Mouse (Mus musculus) monocyte, adult 5-6 weeks (primary cell): ENCODE measurements at regions not wholly inside any gene's neighbourhood (a gene's known extent, or its start where the extent isn't known, plus 50 kb on each side); places are given as distances from the start of the nearest gene placed in this dataset.

Source experiments
- ATAC-seq: fragments of 153-309, 156-312 bp; replicated peaks from 2 replicates; pipeline ENCODE4 v1.8.0; 2017; ENCODE audit warnings: mild to moderate bottlenecking; ENCODE audit not compliant: low TSS enrichment, insufficient number of reproducible peaks, severe bottlenecking, poor library complexity, low FRiP score

DNA sequence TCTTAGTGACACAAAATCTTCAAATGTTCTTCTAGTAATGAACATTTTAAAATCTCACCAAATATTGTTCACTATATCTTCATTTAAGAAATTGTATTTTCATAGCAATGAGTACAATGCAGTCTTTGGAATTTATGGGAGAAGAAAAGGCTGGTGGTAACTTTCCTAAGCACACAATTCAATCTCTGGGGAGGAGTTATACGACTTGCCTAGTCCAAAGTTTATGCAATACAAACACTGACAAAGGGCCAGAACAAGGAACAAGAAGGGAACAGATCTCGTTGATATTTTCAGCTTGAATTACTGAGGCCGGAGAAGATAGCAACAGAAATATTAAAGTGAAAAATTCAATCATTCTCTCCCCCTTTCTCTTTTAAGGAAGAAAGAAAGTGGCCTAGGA is 449.2 kb upstream of the Cited2 start:
- ATAC-seq, result no peak

DNA sequence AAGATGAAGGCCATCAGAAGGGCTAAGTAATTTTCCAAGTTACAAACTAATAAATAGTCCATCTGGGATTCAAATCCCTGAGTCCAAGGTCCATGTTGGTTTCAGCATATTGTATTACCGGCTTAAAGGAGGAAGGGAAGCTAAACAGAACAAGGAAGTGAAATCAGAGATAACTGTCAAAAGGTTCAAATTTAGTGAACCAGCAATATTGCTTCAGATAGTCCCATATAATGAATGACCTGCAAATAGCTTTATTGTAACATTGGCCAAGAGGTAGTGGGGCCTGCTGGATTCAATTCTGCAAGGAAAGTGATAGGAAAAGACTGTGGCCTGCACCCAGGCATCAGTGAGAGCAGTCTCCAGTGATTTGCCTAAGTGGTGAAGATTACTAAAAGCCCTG is 447.8 kb upstream of the Cited2 start:
- no peak for ATAC-seq

DNA sequence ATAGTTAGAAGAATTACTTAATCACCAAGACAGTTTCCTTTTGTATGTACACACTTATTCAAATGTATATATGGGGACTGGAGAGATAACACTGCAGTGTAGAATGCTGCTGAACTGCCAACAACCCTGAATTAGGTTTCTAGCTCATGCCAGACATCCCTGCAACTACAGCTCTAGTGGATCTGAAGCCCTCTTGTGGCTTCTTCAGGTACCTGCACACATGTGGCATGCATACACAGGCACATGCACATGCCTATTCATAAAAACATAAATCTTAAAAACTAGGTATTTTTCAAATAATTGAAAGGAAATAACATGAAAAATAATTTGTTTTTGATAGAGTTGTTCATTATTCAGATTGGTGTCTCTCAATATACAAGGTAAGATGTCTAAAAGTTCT is 445.1 kb upstream of the Cited2 start:
- no peak for ATAC-seq

DNA sequence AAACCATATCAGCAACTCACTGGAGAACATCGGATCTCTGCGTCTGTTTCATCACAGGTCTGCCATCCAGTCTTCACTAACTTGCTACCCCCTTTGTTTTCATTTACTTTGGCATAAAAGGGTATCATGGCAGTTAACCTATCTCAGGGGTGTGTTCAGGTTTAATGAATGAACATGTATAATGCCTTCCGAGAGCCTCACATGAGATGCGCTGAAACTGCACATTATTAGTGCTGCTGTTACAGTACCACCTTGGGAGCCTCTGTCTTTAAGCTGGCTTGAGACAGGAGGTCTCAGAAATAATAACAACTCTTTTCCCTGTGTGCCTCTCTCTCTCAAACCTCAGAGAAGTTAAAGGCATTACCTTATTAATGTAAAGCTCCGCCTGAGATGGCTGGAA is 438.2 kb upstream of the Cited2 start:
- ATAC-seq, result no peak

DNA sequence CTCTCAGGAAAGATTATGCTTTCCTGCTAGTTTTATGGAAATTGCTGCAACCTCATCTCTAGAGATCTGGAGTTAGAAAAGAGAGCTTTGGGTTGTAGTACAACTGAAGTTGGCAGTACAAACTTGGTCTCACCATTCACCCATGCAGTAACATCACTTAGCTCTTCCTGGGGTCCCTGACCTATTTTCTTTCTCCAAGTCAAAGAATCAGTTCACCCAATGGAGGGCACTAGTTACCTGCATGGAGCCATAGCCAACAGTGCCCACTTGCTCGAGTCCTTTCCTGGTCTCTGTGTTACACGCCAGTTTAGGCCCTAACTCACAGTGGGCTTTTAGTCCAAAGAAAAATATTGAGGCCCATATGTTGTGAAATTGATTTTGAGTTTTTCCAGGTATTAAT is 435.9 kb upstream of the Cited2 start:
- ATAC-seq, result no peak

DNA sequence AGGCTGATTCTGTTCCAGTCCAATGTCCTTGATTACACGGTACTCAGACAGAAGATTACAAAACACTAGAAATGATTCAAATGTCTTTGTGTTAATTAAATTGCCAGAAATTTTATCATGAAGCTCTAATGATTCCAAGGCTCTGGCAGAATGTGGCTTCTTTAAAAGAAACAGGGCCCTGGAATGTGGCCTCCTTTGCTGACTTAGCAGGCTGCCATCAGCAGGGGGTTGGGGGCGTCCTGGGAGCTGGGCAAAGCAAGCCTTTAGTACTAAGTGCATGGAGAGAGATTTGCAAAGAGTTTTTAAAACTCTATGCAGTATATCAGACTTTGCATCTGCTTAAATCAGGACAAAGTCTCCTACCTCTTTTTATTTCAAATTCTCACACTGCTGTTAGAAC is 434.8 kb upstream of the Cited2 start:
- ATAC-seq, result no peak

DNA sequence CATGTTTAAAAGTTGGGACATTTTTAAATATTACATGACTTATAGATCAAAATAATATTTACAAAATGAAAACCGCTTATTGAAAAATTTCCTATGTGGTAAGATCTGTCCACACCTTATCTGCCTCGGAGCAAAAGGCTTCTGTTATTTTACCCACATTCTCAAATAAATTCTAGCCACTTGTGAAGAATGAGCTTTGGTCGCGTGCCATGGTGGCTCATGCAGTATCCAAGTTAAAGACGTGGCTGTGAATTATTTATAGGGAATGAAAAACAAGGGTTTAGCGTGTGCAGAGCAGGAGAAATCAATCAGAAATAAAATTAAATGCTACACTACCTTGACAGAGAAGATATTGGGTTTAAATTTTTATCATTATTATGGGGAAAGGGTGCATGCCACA is 430.7 kb upstream of the Cited2 start:
- ATAC-seq, result no peak

DNA sequence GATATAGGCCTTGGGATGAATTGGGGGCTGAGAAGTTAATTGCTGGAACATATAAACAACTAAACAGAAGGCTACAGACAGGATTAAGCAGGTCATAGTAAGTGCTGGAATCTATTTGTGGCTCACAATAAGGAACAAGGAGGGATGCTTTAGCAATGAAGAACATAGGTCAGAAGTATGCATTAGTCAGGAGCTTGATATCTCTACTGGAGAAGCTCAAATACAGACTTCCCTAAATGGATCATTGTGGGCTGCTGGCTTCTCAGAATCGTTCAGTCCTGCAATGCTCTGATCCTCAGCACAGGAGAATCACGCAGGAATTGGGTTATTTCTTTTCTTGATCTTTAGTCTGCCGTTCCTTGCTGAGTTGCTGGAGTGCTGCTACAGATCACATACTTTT is 428.6 kb upstream of the Cited2 start:
- no peak for ATAC-seq

DNA sequence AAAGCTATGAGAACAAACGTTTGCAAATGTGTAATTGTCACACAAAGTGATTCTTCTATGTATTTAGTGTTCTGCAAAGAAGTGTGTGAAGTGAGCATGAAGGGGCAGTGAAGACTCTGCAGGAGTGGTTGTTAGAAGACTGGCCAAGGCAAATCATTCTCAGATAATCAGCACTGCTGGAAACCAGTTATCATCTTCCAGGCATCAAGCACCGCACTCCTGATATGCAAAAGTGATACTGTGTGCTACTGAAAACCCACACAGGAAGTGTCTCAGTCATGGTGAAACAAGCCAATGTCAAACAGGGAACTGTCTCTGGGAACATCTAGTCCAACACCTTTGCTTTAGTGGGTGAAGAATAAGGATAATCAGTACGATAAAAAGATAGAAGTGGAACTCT is 427.9 kb upstream of the Cited2 start:
- ATAC-seq, result no peak

DNA sequence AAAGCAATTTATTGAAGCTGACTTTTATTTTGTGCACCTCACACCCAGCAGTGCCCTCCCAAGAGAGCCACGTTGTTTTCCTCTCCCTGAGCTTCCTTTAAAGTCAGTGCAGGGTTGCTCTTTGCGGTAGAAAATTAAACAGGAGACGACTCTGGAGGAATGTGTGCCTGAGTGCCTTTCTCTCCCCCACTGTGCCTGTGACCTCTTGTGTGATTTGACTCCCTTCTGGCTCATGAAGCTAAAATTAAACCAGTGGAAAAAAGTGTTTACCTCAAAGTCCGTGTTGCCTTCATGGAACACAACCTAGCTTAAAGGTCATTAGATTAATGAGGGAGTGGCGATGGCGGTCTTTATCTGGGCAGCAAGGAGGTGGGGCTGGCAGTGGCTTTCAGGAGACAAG is 423.4 kb upstream of the Cited2 start:
- no peak for ATAC-seq

DNA sequence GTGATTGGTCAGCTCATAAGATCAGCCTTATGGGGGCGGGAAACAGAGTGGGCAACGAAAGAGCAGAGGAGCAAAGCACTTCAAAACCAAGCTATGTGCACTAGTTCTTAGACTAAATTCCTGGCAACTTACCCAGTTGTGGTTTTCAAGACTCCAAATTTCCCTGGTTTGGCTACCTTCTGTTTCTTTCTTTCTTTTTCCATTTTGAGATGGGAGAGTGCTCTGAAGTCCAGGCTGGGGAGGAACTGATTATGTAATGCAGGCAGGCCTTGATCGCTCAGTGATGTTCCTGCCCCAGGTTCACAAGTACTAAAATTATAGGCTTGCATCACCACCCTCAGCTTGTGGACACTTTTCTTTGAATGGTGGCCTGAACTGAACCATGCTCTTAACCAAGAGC is 396.3 kb upstream of the Cited2 start:
- ATAC-seq, result no peak

DNA sequence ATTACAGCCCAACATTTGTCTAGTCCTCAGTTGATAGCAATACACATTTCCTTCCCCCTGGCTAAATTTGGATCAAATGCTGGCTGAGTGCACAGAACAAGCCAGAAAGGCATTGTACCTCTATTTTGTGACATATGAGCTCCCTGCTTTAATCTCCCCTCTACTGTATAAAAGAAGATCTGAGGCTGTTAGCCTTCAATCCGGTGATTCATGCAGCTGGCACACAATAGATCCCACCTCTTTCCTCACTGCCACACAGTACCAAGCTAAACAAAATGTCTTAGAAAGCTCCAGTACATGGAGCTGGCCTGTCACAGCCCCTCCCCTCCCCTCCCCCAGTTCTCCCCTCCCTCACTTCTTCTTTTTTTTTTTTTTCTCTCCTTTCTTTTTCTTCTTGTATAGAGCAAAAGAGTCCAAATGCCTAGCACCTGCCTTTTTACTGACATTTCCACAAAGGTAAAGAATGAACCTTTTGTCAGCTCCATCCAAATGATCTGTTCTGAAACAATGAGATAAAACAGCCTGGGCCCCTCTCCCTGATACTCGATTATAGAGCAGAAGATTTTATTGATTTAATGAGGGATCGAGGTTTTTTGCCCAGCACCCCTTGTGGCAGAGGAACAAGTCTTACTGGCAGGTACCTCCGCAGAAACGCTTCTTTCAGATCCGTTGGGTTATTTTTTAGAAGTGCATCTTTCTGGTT is 392.0 kb upstream of the Cited2 start:
- no peak for ATAC-seq

DNA sequence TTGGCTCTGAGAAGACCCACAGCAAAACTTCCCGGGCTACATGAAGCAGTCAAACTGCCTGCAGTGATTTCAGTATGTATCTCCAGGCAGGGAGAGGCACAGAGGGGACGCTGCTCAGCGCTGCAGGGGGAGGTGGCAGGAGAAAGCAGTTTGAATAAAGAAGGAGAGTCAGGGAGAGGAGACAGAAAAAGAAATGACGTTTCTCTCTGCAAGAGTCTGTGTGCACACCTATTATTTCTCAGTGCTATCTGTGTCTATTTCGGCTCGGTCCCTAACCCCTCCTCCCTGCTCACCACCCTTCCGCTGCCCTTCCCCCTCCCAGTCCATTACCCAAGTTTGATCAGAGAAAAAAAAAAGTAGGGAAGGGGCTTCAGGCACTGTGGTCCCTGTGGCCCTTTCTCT is 391.4 kb upstream of the Cited2 start:
- no peak for ATAC-seq

DNA sequence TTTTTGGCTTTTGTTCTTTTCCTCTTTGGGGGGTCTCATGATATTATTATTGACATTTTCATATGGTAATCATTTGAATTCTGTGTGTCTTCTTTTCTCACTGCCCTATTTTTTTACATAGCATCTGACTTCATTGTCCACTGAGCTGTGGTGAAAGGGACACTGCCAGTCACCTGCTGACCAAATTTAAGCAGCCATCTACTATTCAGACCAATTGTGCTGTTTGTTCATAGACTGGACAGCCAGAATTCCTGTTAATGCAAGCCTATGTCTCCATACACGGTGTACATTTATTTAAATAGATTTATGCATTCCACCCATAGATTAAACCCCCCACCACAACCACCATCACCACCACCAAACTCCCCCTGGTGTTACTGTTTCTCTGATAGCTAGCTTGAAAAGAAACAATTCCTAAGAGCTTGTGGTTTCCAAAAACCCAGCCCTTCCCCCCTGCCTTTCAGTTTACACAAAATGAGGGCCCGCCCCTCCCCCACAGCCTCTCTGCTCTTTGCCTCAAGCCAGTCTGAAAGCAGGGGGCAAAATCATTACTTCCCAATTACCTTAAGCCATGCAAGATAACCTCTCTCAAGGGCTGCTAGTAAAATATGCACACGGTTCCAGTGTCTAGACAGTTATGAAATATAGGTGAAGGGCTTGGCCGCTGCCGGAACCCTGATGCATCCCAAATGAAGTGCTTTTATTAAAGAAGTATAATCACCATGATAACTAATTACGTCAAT is 390.8 kb upstream of the Cited2 start:
- no peak for ATAC-seq

DNA sequence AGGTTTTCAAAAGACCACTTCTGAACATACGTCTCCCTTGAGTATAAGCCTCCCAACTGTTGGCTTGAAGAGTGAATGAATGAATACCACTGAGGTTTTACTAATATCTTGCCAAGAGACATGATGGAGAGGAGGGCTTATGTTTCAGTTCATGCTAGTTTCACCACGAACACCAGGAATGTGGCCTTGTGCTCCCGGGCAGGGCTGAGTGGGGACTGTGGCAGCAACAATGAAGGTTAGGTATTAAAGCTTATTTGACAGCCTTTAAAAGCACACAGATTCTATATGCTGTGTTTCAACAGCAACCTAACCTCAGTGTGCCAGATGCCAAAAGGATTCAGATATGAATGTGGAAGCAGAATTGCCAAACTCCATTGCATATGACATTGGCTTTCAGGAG is 390.0 kb upstream of the Cited2 start:
- ATAC-seq, result no peak

DNA sequence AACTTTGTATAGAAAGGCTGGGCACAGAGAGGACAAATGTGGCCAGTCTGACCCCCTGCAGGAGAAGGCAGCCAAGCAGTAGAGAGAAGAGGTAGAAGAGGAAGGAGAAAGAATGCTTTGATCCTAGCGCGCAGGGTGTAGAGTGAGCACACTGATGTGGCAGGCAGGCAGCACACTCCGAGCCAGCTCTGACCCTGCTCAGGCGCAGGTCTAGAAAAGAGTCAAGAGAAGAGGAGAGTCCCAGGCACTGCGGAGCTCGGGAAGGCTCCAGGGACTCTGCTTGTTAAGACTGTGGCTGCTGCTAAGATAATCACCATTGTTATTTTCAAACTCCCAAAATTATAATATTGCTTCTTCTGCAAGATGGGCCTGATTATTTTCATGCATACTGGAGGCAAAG is 389.3 kb upstream of the Cited2 start:
- no peak for ATAC-seq

DNA sequence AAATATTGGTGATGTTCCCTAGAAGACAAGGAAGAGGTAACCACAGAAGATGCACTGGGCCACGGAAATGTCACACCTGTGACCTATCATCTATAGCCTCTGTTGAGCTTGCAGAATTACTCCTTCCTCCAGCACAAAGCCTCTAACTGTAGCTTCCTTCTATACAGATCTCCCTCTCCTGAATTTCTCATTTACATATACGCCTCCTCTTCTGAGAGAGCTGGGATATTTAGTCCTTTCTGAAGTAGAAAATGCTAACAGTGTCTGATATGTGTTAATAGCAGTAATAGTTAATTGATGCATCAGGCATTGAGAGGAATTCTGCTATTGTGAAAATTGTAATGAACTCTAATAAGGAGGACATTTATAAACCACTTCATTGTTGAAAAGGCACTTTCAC is 385.8 kb upstream of the Cited2 start:
- no peak for ATAC-seq

DNA sequence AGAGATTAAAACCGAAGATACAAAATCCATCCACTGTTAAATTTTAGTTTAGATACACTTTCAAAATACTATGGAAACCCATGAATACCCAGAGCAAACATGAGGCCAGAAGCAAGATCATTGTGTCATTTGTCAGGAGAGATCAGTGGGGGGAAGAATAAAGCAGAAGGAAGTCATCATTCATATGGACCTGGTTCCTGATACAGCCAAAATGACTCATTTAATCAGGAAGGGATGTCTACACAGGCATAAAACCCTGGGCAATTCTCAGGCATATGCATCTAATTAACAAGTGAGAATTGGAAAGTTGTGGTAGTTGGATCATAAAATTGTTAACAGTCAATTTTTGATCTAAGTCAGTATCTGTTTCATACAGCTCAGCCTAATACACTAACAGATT is 379.2 kb upstream of the Cited2 start:
- ATAC-seq, result no peak

DNA sequence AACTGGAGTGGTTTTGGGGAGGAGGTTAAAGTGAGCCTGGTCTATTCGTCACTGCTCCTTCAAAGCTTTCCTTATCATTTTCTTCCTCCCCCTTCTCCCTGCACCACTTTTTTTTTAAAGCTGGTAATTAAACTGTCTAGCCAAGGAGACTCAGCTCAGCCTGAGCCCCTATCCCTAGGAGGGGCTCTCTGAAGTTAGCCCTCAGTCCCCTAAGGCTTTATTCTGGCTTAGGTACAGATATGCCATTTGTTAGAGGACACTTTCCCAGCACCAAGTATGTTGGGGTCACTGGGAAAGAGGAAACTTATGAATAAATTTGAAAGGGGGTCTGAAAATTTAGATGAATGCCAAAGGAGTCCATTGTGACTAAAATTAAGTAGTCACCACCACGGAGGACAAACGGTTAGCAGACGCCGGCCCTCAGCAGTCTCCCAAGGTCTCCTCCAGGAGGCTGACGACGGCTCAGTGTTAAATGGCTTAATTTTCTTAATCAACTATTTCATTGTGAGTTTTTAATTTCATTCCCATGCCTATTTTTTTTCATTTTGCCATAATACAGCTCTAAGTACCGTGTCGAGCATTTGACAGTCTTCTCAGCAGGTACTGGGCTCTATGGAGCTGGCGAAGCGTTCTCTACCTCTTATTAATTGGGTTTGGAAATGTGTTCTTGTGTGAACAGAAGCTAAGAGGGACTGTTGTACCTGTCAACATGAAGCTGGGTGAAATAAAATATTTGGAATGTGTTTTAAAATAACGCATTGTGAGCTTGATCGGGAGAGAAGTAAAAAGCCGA is 370.6 kb upstream of the Cited2 start:
- ATAC-seq, result no peak

DNA sequence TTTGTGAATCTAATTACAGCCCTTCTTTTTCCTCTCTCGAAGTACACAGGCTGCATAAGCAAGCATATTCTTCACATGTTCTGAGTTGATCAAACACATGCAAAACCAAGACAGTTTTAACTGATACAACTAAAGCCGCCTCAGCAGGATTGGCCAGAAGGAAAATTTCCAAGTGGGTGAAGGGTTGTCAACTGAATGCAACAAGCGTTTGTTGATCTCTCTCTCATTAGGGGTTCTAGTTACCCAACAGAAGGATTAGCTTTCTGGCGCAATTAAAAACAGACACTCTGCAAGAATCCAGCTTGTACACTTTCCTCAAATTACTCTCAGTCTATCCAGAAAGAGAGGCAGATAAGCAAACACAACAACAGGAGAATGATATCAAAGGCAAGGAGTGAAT is 367.5 kb upstream of the Cited2 start:
- ATAC-seq, result no peak
